Mouse (Mus musculus): ENCODE results near the gene Cdhr3. TPM values are rescaled to one million over a fixed set of nuclear protein-coding genes. Genes with fewer than 3 reads are reported as not detected.
"Not testable (repeated sequence)": the region's sequence is repeated elsewhere in the genome, so short reads cannot be mapped to it uniquely, and the experiment has no call there.

Gene Cdhr3
- polyA plus RNA-seq, 1 experiment from 2014 or later: 0.80 TPM

- no peaks in the 10 kb centered on the region for H3K36me3 ChIP-seq (ENCODE audit: control insufficient read depth, insufficient read depth, low read length)
- WGBS: 73% methylated on average over 3 of the region's 3 CpGs
- H3K27me3 ChIP-seq (ENCODE audit: control insufficient read depth, insufficient read depth, low read length): no peaks in the 10 kb centered on the region
- ATAC-seq (ENCODE audit: insufficient read depth, low FRiP score): no peak
- H3K4me3 ChIP-seq (replicated peaks; ENCODE audit: low read length): no peak overlapping the region
- peaks cover 4% of the 10 kb centered on the region; the same call in 1 of the 2 replicates for H3K4me1 ChIP-seq (ENCODE audit: control insufficient read depth, insufficient read depth, low read length)
- H3K4me2 ChIP-seq (ENCODE audit: low read depth, low read length): no peak overlapping the region
- no peaks in the 10 kb centered on the region for H3K9me3 ChIP-seq (replicated peaks; ENCODE audit: control insufficient read depth, low read length)
- H3K9ac ChIP-seq (ENCODE audit: low read length): no peak overlapping the region
- no peak overlapping the region for H3K27ac ChIP-seq (ENCODE audit: low read length)
Observed at GRCm38 (mm10) chr12:33065162-33065561, 27.5 kb downstream of the Cdhr3 start.

GRCm38 (mm10) chr12:33064266-33064665 is 28.4 kb downstream of the Cdhr3 start:
- Histone ChIP-seq H3K27ac (ENCODE audit: low read length) (no peak overlapping the region), H3K27me3 (ENCODE audit: control insufficient read depth, insufficient read depth, low read length) (no peaks in the 10 kb centered on the region), H3K4me3 (replicated peaks; ENCODE audit: low read length) (no peak overlapping the region), H3K4me1 (ENCODE audit: control insufficient read depth, insufficient read depth, low read length) (peaks cover 4% of the 10 kb centered on the region; the same call in 1 of the 2 replicates), H3K9me3 (replicated peaks; ENCODE audit: control insufficient read depth, low read length) (no peaks in the 10 kb centered on the region), H3K4me2 (ENCODE audit: low read depth, low read length) (no peak overlapping the region), H3K9ac (ENCODE audit: low read length) (no peak overlapping the region), H3K36me3 (ENCODE audit: control insufficient read depth, insufficient read depth, low read length) (no peaks in the 10 kb centered on the region)
- no peak for ATAC-seq (ENCODE audit: insufficient read depth, low FRiP score)
- WGBS: 28% methylated on average over 2 of the region's 2 CpGs

DNA sequence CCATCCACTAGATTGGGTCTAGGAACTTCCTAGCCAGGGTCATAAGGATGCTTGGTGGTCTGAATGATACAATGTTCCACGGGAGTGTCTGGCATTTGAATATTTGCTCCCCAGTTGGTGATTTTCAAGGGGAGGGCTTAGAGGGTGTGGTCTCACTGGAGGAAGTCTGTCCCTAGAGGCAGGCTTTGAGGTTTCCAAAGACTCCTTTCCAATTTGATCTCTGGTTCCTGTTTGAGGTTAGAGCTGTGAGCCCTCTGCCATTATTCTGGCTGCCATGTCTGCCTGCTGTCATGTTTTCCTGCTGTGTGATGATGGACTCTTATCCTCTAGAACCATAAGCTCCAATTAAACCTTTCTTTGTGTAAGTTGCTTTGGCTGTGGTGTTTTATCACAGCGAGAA is 29.4 kb downstream of the Cdhr3 start:
- Histone ChIP-seq H3K4me3 (replicated peaks; ENCODE audit: low read length) (no peak overlapping the region), H3K36me3 (ENCODE audit: control insufficient read depth, insufficient read depth, low read length) (no peaks in the 10 kb centered on the region), H3K27me3 (ENCODE audit: control insufficient read depth, insufficient read depth, low read length) (no peaks in the 10 kb centered on the region), H3K9ac (ENCODE audit: low read length) (no peak overlapping the region), H3K27ac (ENCODE audit: low read length) (no peak overlapping the region), H3K9me3 (replicated peaks; ENCODE audit: control insufficient read depth, low read length) (no peaks in the 10 kb centered on the region), H3K4me2 (ENCODE audit: low read depth, low read length) (no peak overlapping the region), H3K4me1 (ENCODE audit: control insufficient read depth, insufficient read depth, low read length) (peaks cover 4% of the 10 kb centered on the region; the same call in 1 of the 2 replicates)
- ATAC-seq (ENCODE audit: insufficient read depth, low FRiP score): no peak
- 69% methylated on average over 2 of the region's 2 CpGs for WGBS

DNA sequence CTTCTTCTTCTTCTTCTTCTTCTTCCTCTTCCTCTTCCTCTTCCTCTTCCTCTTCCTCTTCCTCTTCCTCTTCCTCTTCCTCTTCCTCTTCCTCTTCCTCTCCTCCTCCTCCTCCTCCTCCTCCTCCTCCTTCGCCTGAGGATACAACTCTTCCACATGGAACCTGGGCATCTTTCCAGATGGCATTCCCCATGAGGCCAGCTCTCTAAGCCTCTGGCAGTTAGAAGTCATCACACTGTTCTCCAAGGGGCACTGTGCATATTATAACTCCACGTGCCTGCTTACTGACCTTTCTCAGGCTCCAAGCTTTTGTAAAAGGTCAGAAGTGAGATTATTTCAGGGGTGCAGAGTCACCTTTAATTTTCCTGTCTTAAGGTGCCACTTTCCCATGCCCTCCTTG is 30.3 kb downstream of the Cdhr3 start:
- not testable (repeated sequence) for H3K27ac ChIP-seq (ENCODE audit: low read length); H3K36me3 ChIP-seq (ENCODE audit: control insufficient read depth, insufficient read depth, low read length); H3K27me3 ChIP-seq (ENCODE audit: control insufficient read depth, insufficient read depth, low read length); ATAC-seq (ENCODE audit: insufficient read depth, low FRiP score); H3K4me2 ChIP-seq (ENCODE audit: low read depth, low read length); H3K4me1 ChIP-seq (ENCODE audit: control insufficient read depth, insufficient read depth, low read length); H3K4me3 ChIP-seq (replicated peaks; ENCODE audit: low read length); H3K9ac ChIP-seq (ENCODE audit: low read length); H3K9me3 ChIP-seq (replicated peaks; ENCODE audit: control insufficient read depth, low read length)
- 46% methylated on average over 2 of the region's 2 CpGs for WGBS

- Histone ChIP-seq H3K27ac (ENCODE audit: low read length) (no peak overlapping the region), H3K36me3 (ENCODE audit: control insufficient read depth, insufficient read depth, low read length) (no peaks in the 10 kb centered on the region), H3K4me3 (replicated peaks; ENCODE audit: low read length) (no peak overlapping the region), H3K9me3 (replicated peaks; ENCODE audit: control insufficient read depth, low read length) (no peaks in the 10 kb centered on the region), H3K4me2 (ENCODE audit: low read depth, low read length) (no peak overlapping the region), H3K27me3 (ENCODE audit: control insufficient read depth, insufficient read depth, low read length) (no peaks in the 10 kb centered on the region), H3K4me1 (ENCODE audit: control insufficient read depth, insufficient read depth, low read length) (peaks cover 15% of the 10 kb centered on the region), H3K9ac (ENCODE audit: low read length) (no peak overlapping the region)
- WGBS: 48% methylated on average over 8 of the region's 8 CpGs
- no peak for ATAC-seq (ENCODE audit: insufficient read depth, low FRiP score)
Observed at GRCm38 (mm10) chr12:33061651-33062050, 31.0 kb downstream of the Cdhr3 start.

DNA sequence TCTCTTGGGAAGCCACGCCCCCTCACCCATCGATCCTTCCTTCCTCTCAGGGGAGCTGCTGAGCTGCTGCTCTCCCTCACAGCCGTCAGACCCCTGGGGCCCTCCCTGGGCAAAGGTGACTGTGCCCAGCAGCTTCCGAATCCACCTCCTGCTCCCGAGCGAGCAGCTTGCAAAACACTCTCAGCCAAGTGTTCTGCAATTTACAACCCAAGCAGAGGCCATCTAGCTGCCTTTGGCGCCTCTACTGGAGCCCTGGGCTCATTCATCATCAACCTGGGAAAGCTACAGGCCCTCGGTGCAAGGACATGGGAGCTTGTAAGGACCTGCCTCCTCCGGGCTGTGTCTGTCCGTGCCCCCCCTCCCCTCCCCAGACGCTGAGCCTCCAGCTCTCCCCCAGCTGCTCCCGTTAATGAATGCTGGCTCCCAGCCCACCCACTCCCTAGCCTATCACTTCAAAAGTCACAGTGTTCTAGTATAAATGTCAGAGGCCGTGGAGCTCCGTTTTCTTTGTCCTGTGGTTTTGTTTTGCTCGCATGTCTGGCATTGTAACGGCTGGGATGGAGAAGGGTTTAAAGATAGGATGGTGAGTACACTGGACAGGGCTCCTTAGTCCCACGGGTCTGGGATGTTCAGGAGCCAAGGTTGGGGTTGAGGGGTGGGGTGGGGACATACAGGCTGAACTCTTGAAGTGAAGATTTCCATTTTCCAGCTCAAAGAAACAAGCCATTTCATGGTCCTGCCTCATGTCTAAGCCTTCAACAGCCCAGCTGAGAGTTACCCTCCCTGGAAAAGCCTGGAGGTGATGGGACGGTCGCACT is 35.2 kb downstream of the Cdhr3 start:
- WGBS: 11% methylated on average over 19 of the region's 19 CpGs
- H3K9ac ChIP-seq (ENCODE audit: low read length): peak overlapping the region; percentile 38; the same call in 1 of the 2 replicates

DNA sequence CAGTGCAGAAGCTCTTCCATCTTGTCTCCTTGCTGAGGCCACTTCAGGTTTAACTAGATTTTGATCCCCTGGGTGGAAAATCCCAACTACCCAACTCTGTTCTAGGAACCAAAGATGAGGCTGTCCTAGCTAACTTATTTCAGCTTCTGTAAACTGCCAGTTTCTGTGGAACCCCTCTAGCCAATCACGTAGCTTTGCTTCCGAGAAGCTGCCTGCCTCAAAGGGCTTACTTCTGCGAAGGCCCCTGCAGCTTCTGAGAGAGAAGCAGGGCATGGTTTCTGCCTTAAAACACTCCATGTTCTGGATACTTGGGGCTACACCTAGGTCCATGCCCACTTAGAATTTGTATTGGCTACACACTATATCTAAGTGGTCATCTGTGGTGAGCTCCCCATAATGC is 36.1 kb downstream of the Cdhr3 start:
- 57% methylated on average over 3 of the region's 3 CpGs for WGBS
- no peaks in the 10 kb centered on the region for H3K36me3 ChIP-seq (ENCODE audit: control insufficient read depth, insufficient read depth, low read length)
- H3K4me2 ChIP-seq (ENCODE audit: low read depth, low read length): no peak overlapping the region
- H3K4me3 ChIP-seq (replicated peaks; ENCODE audit: low read length): no peak overlapping the region
- no peaks in the 10 kb centered on the region; the same call in 1 of the 2 replicates for H3K27me3 ChIP-seq (ENCODE audit: control insufficient read depth, insufficient read depth, low read length)
- no peaks in the 10 kb centered on the region for H3K9me3 ChIP-seq (replicated peaks; ENCODE audit: control insufficient read depth, low read length)
- ATAC-seq (ENCODE audit: insufficient read depth, low FRiP score): no peak
- H3K9ac ChIP-seq (ENCODE audit: low read length): no peak overlapping the region
- no peak overlapping the region for H3K27ac ChIP-seq (ENCODE audit: low read length)
- peaks cover 14% of the 10 kb centered on the region for H3K4me1 ChIP-seq (ENCODE audit: control insufficient read depth, insufficient read depth, low read length)

More for the DNA sequence above, 35.2 kb downstream of the Cdhr3 start:
- H3K9me3 ChIP-seq (replicated peaks; ENCODE audit: control insufficient read depth, low read length): no peaks in the 10 kb centered on the region
- no peaks in the 10 kb centered on the region for H3K36me3 ChIP-seq (ENCODE audit: control insufficient read depth, insufficient read depth, low read length)
- peak overlapping the region; percentile 25 for H3K4me3 ChIP-seq (replicated peaks; ENCODE audit: low read length)
- peak; percentile 80; the same call in 1 of the 2 replicates for ATAC-seq (ENCODE audit: insufficient read depth, low FRiP score)
- peaks cover 17% of the 10 kb centered on the region for H3K4me1 ChIP-seq (ENCODE audit: control insufficient read depth, insufficient read depth, low read length)
- no peaks in the 10 kb centered on the region; the same call in 1 of the 2 replicates for H3K27me3 ChIP-seq (ENCODE audit: control insufficient read depth, insufficient read depth, low read length)
- peak overlapping the region; percentile 49 for H3K4me2 ChIP-seq (ENCODE audit: low read depth, low read length)
- no peak overlapping the region for H3K27ac ChIP-seq (ENCODE audit: low read length)

DNA sequence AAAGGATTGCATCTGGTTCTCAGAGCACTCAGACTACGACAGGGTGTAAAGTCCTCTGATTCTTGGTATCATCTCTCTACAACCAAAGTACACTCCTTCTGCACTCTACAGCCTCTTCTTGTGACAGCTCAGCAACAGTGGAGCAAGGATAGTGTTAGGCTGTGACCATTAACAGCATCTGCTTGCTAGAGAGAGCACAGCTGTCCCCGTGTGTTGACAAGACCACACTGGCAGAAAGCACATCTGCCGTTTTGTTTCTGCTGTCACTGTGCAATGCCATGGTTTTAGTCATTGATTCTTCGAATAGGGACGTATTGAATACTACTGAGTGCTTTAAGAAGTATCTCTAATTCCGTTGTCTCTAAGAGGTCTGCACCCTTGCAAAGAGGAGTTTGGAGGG is 36.6 kb downstream of the Cdhr3 start:
- peaks cover 13% of the 10 kb centered on the region for H3K4me1 ChIP-seq (ENCODE audit: control insufficient read depth, insufficient read depth, low read length)
- no peak for ATAC-seq (ENCODE audit: insufficient read depth, low FRiP score)

GRCm38 (mm10) chr12:33053746-33054145 is 38.9 kb downstream of the Cdhr3 start:
- Histone ChIP-seq H3K27me3 (ENCODE audit: control insufficient read depth, insufficient read depth, low read length) (no peaks in the 10 kb centered on the region; the same call in 1 of the 2 replicates), H3K4me1 (ENCODE audit: control insufficient read depth, insufficient read depth, low read length) (peaks cover 13% of the 10 kb centered on the region), H3K4me3 (replicated peaks; ENCODE audit: low read length) (no peak overlapping the region), H3K36me3 (ENCODE audit: control insufficient read depth, insufficient read depth, low read length) (no peaks in the 10 kb centered on the region), H3K4me2 (ENCODE audit: low read depth, low read length) (no peak overlapping the region), H3K9me3 (replicated peaks; ENCODE audit: control insufficient read depth, low read length) (no peaks in the 10 kb centered on the region), H3K9ac (ENCODE audit: low read length) (no peak overlapping the region), H3K27ac (ENCODE audit: low read length) (no peak overlapping the region)
- WGBS: 77% methylated on average over 13 of the region's 13 CpGs
- ATAC-seq (ENCODE audit: insufficient read depth, low FRiP score): no peak

More for the DNA sequence above, 36.6 kb downstream of the Cdhr3 start:
- no peak overlapping the region for H3K4me2 ChIP-seq (ENCODE audit: low read depth, low read length)
- H3K27me3 ChIP-seq (ENCODE audit: control insufficient read depth, insufficient read depth, low read length): no peaks in the 10 kb centered on the region; the same call in 1 of the 2 replicates
- H3K27ac ChIP-seq (ENCODE audit: low read length): no peak overlapping the region
- 72% methylated on average over 6 of the region's 6 CpGs for WGBS
- no peaks in the 10 kb centered on the region for H3K9me3 ChIP-seq (replicated peaks; ENCODE audit: control insufficient read depth, low read length)
- H3K9ac ChIP-seq (ENCODE audit: low read length): no peak overlapping the region
- H3K36me3 ChIP-seq (ENCODE audit: control insufficient read depth, insufficient read depth, low read length): no peaks in the 10 kb centered on the region
- H3K4me3 ChIP-seq (replicated peaks; ENCODE audit: low read length): no peak overlapping the region

All from stomach, embryonic 16.5 days (tissue).